Mouse (Mus musculus): ENCODE measurements around the gene Snx33.
"Not testable (repeated sequence)": the region's sequence is repeated elsewhere in the genome, so short reads cannot be mapped to it uniquely, and the experiment has no call there.

Gene Snx33

DNA sequence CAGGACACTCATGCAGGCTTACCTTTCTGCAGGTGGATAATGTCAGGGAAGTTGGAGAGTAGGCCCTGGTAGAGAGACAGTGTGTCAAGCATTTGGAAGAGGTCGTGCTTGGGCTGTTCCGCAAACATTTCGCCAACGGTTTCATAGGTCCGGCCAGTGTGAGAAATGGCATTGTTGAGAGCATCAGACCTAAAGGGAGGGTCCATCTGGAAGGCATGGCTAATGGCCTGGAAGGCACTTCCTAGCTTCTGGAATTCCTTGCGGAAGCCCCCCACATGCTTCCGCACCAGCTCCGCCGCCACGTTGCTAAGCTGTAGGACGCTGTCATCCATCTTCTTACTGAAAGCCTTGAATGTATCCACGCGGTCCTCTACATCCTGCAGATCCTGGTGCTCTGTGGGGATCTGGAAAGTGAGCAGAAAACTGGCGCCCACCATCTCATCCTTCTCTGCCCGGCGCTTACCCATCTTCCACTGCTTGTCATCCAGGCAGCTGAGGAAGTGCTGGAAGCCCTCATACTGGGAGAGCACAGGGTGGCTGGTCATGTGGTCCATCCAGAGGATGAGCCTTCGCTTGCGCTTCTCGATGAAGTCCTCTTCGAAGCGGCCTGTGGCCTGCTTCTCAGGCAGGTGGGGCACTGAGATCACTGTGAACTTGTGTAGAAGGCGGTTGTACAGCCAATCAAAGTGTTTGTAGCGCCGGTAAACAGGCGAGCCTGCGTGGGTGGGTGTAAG lies 2.7 kb downstream of the Snx33 start:
- no peak for DNase-seq (ENCODE audit: low spot score)

- DNase-seq (ENCODE audit: low spot score) = peak; percentile 47
Measured at GRCm38 (mm10) chr9:56924651-56925027, 3.5 kb downstream of the Snx33 start.

DNA sequence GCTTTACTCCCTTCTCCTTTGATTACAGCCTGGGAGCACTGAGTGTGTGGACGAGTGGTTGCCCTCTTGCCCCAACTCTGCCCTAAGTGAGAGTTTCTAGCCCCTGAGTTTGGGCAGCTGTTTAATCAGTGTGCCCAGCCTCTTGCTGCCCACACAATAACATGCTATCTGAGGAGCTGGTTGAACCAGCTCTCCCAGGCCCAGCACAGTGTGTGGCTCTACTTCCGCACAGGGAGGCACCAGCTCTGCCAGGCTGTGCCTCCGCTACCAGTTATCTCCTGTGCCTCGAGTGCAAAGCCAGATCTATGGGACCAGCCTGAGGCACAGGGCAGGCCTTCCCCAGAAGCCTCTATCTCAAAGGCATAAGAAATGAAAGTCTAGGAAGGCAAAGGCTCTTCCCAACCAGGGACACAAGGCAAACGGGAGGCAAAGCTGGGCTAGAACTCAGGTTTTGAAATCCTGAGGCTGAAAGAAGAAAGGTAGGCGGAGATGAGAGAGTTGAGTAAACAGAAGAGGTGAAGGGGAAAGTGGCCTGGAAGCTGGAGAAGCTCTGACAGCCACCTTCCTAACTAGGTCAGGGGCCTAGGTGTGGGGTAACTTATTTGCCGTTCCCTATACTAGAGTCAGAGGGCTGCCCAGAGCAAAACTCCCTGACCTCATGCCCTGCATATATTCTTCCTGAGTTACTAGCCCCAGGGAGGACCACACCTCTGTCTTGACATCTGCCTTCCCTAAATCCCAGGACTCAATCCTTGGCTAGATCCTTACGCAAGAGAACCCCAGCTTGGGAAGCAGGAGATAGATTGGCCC lies 4.1 kb downstream of the Snx33 start:
- no peak for DNase-seq (ENCODE audit: low spot score)

DNA sequence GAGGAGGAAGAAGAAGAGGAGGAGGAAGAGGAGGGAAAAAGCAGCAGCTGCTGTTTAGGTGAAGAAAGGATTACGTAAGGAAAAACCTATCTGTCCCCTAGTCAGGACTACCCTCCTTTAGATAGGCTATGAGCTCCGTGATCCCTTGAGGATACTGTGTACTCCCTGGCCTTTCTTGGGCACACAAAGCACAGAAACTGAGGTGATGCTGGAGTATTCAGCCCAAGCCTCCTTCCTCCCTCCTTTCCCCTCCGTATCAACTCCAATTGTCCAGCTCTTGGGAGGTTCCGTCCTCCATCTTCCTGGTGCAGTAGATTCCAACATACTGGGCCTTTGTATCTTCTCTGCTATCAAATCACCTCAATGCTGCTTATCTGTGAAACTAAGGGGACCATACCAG lies 5.4 kb downstream of the Snx33 start:
- DNase-seq (ENCODE audit: low spot score) = no peak

DNA sequence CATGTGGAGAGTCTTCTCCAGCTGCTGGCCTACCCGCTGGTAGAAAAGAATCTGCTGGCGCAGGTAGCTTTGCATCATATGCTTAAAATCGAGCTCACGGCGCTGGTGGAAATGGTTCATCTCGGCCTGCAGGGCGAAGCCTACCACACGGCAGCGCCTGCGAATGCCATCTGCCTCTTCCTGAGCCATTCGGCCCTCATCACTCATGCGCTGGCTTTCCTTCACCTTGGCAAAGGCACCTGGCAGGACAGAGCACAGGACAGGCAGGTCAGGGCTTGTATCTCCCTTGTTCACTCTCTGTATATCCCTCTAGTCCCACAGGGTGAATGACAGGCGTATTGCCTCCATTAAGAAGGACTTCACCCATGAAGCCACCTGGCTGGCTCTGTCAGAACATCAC lies 9.7 kb downstream of the Snx33 start:
- no peak for DNase-seq (ENCODE audit: low spot score)

GRCm38 (mm10) chr9:56917131-56917530 lies 11.0 kb downstream of the Snx33 start:
- no peak for DNase-seq (ENCODE audit: low spot score)

DNA sequence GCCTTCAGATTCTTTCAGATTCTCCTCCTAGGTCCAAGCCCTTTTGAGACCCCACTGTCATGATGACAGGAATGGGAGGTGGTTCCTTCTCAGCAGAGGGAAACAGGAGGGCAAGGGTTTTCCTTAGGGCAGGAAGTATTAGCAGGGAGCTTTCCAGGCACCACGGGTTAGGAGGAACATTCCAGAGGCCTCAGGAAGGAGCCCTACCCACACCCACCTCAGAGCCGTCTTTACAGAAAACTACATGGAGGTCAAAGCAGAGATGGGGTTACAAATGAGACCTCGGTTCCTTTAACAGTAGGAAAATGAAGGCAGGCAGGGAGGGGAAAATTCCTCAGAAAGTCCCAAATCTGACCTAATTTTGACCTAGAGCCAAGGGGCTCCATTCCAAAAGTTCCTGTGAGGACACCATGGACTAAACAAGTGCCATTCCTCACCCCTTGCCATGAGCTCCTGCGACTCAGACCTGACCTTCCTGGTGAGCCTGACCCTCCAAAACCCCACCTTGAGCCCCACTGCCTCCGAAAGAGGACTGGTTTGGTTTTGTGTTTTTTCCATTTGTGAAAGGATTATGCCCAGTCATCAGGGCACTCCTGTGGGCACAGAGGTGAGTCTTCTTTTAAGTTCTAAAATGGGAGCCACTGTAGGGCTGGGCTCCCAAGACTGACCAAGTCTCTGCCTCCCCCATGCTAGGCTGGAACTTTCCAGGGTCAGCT lies 12.3 kb downstream of the Snx33 start:
- DNase-seq (ENCODE audit: low spot score) = no peak

- DNase-seq (ENCODE audit: low spot score) = no peak
Measured at GRCm38 (mm10) chr9:56915116-56915515, 13.1 kb downstream of the Snx33 start.

- DNase-seq (ENCODE audit: low spot score) = no peak
Measured at GRCm38 (mm10) chr9:56913991-56914390, 14.2 kb downstream of the Snx33 start.

DNA sequence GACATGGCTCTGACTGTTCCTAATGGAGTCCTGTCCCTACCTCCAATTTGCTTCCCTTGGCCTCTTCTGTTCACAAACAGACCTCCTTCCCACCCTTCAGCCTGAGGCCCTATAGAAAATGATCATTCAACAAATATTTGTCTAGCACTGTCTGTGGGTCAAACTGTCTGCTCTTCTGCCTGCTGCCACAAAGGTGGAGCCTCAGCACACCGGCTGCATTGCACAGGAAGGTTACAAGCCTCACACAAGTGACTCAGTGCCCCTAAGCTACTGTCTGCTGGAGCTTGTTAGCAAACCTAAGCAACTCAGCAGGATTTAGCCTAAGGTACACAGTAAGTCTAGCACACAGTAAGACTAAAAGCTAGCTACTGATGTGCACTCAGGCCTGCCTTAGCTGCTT lies 17.2 kb downstream of the Snx33 start:
- DNase-seq (ENCODE audit: low spot score) = no peak

- DNase-seq (ENCODE audit: low spot score) = not testable (repeated sequence)
Measured at GRCm38 (mm10) chr9:56909991-56910390, 18.2 kb downstream of the Snx33 start.

DNA sequence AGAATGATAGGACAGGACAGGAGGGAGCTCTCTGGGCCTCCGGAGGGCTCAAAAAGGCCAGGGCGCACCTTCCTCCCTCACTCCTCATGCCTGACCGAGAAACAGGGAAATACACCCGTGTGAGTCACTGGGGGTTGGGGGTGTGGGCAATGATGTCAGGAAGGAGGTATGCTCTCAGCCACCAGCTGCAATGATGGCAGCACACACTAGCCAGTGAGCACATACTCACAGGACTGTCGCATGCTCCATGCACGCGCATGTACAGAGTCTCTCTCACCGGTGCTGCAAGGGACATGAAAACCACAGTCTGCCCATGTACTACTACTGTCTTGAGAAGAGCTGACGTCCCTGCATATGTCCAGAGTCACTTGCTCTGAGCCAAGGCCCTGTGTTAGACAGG lies 20.6 kb downstream of the Snx33 start:
- DNase-seq (ENCODE audit: low spot score) = no peak

DNA sequence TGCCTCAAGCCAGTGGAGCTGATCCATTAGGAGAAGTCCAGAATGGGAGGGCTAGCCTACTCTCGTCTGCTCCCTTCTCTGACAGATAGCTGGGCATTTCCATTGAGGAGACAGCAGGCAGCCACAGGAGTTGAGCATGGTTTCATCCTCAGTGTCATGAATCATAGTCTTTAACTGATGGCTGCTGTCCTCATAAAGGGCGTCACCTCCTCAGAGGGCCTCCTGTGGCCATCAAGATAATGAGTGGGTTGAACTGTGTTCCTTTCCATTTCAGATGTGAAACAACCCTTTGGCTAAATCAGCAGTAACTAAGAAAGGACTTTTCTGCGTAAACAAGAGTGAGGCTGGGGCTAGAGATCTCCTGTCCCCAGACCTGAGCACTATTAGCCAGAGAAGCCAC lies 24.5 kb downstream of the Snx33 start:
- DNase-seq (ENCODE audit: low spot score) = no peak

DNA sequence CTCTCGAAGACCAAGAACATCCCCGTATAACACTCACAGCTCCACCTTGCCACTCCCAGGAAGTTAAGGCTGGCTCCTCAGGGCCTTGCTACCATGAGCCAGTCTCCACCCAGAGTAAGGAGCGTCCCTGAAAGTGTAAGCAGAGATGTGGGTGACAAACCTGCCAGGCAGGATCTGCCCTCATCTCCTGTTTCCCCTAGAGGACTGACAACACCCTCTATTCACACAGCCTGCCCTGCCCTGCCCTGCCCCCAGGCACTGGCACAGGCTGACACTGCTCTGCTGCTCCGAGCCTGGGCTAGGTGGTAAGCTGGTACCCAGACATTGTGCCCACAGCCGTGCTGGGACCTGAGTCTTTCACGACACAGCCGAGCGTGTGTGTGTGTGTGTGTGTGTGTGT lies 27.0 kb downstream of the Snx33 start:
- no peak for DNase-seq (ENCODE audit: low spot score)

GRCm38 (mm10) chr9:56900571-56900970 lies 27.6 kb downstream of the Snx33 start:
- DNase-seq (ENCODE audit: low spot score) = no peak

DNA sequence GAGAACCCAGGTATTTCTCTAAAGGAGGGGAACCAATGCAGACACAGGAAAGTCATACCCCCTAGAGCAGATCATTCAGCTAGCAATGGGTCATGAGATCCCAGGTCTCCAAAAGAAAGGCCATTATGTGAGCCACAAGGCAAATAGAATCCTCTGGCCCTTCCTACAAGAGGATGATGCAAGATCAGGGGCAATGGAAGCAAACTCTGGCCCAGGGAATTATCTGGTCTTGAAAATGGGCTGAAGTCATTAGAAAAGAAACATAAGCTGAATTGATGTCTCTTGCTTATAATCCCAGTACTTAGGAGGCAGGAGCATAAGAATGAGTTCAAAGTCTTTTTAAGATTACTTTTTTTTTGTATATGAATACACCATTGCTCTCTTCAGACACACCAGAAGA lies 28.1 kb downstream of the Snx33 start:
- no peak for DNase-seq (ENCODE audit: low spot score)

- no peak for DNase-seq (ENCODE audit: low spot score)
Measured at GRCm38 (mm10) chr9:56899409-56899808, 28.8 kb downstream of the Snx33 start.

DNA sequence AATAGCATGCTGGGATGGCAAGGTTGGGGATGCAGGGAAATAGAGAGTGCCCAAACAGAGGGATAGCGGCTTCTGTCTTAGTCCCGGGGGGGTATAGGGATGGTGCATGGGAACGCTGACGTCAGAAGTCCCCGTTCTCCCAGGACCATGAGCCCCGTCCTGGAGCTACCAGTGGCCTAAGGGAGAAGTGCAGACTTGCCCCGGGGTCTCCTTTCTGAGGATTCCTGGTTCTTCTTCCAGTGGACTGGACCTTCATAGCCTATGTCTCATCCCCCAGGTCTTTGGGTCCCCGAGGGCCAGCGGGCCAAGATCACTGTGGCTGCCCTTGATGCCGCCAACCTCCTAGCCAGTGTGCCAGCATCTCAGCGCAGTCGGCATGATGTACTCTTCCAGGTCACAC lies 31.4 kb downstream of the Snx33 start:
- no peak for DNase-seq (ENCODE audit: low spot score)

DNA sequence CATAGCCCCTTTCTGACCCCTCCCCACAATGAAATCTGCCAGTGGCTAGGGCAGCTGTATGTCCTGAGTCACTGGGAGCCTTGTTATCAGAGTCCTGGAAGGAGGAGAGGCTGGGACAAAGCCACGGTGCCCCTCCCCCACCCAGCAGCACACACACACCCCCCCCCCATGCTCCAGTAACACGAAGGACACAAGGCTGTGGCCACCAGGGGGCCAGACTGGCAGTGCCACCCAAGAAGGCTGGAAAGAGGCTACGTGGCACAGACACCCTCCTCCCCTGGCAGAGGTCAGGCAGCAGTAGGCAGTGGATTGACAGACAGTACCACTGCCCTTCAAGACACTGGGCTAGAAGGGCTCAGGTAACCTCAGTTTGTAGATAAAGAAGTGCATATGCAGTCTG lies 34.2 kb downstream of the Snx33 start:
- peak; percentile 30 for DNase-seq (ENCODE audit: low spot score)

GRCm38 (mm10) chr9:56893313-56893712 lies 34.9 kb downstream of the Snx33 start:
- no peak for DNase-seq (ENCODE audit: low spot score)

DNA sequence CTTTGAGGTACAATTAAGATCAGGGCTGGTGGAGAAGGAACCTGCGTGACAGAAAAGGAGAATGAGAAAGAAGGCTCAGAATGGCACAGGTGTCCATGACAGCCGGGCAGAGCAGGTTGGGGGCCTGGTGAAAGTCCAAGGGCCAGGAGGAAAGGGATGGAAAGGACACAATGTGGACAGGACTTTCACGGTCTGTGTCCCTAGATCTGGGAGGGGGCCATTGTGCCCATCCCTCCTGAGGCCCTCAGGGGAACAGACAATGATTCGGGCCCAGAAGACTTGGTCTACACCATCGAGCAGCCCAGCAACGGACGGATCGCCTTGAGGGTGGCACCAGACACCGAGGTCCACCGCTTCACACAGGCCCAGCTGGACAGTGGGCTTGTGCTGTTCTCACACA lies 36.1 kb downstream of the Snx33 start:
- DNase-seq (ENCODE audit: low spot score) = no peak

DNA sequence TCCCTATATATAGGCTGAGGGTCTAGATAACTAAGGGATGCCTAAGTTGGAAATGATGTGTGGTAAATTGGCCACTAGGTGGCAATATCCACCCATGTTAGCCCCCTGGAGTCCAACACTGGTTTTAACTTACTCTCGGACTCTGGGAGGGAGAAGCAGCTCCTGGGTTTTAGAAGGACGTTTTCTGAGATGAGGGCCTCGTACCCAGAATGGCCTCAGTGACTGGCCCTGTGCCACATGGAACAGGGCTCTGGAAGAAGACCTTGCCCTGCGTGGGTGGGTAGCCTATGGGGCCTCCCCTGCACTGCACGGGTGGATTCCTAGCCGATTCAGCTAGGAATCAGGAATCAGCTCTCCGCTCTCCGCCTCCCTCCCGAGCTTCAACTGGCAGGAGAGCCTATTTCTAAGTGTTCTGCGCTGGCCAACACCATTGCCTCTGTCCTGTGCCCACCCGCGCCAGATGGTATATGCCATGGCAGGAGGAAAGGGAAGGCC lies 36.6 kb downstream of the Snx33 start:
- peak; percentile 95 for DNase-seq (ENCODE audit: low spot score)

All from embryo, embryonic 10.5 days (tissue).